Mouse (Mus musculus) sigmoid colon, adult 10 weeks (tissue): ENCODE measurements around the gene Ly6g5b. TPM values are rescaled to one million over a fixed set of nuclear protein-coding genes. Genes with fewer than 3 reads are reported as not detected.

Experiments used
- polyA plus RNA-seq: library from polyadenylated mRNA; stranded (reverse); fragments of 350-450 nt; fragmentation: Illumina TruSeq; extraction: RNeasy Lipid Tissue Mini Kit (QIAGEN cat#74804); gene quantifications from one replicate; pipeline ENCODE4 v1.2.3, GENCODE M21; 2014; ENCODE audit warnings: low read depth, low replicate concordance

Gene Ly6g5b
- polyA plus RNA-seq, 1 experiment from 2014 or later = not detected

Other genes starting within 250 kb of the Ly6g5b start
- gene Zbtb12, start 235.9 kb downstream of the Ly6g5b start, polyA plus RNA-seq = 1.1 TPM
- 2.3 TPM for gene Gm20547, start 233.4 kb downstream of the Ly6g5b start, polyA plus RNA-seq
- 1.0 TPM for gene C2, start 217.2 kb downstream of the Ly6g5b start, polyA plus RNA-seq
- gene Ehmt2, start 217.0 kb downstream of the Ly6g5b start, polyA plus RNA-seq = 10.6 TPM
- gene Slc44a4, start 201.0 kb downstream of the Ly6g5b start, polyA plus RNA-seq = 32.3 TPM
- 15.5 TPM for gene Neu1, start 184.2 kb downstream of the Ly6g5b start, polyA plus RNA-seq
- gene Hspa1b, start 156.2 kb downstream of the Ly6g5b start, polyA plus RNA-seq = 10.1 TPM
- gene Gm20481, start 145.5 kb downstream of the Ly6g5b start, polyA plus RNA-seq = not detected
- gene Hspa1a, start 143.3 kb downstream of the Ly6g5b start, polyA plus RNA-seq = 4.5 TPM
- gene Hspa1l, start 142.7 kb downstream of the Ly6g5b start, polyA plus RNA-seq = 0.22 TPM
- 12.9 TPM for gene Lsm2, start 133.6 kb downstream of the Ly6g5b start, polyA plus RNA-seq
- 1.5 TPM for gene Vars, start 114.4 kb downstream of the Ly6g5b start, polyA plus RNA-seq
- 0.09 TPM for gene Vwa7, start 98.8 kb downstream of the Ly6g5b start, polyA plus RNA-seq
- not detected for gene Sapcd1, start 87.4 kb downstream of the Ly6g5b start, polyA plus RNA-seq
- 2.5 TPM for gene Msh5, start 68.7 kb downstream of the Ly6g5b start, polyA plus RNA-seq
- 47.8 TPM for gene Clic1, start 65.5 kb downstream of the Ly6g5b start, polyA plus RNA-seq
- not detected for gene Ddah2, start 56.4 kb downstream of the Ly6g5b start, polyA plus RNA-seq
- gene Ly6g6c, start 50.0 kb downstream of the Ly6g5b start, polyA plus RNA-seq = 1.5 TPM
- 3.0 TPM for gene Mpig6b, start 49.2 kb downstream of the Ly6g5b start, polyA plus RNA-seq
- gene Ly6g6e, start 38.5 kb downstream of the Ly6g5b start, polyA plus RNA-seq = 2.8 TPM
- gene Ly6g6d, start 37.4 kb downstream of the Ly6g5b start, polyA plus RNA-seq = not detected
- not detected for gene Ly6g6f, start 29.8 kb downstream of the Ly6g5b start, polyA plus RNA-seq
- 5.3 TPM for gene Abhd16a, start 26.2 kb downstream of the Ly6g5b start, polyA plus RNA-seq
- not detected for gene Ly6g5c, start 7.1 kb downstream of the Ly6g5b start, polyA plus RNA-seq
- gene Gpank1, start 6.0 kb upstream of the Ly6g5b start, polyA plus RNA-seq = 0.85 TPM
- gene Csnk2b, start 6.6 kb upstream of the Ly6g5b start, polyA plus RNA-seq = 96.9 TPM
- 2.2 TPM for gene D17H6S53E, start 10.9 kb upstream of the Ly6g5b start, polyA plus RNA-seq
- not detected for gene Apom, start 16.6 kb upstream of the Ly6g5b start, polyA plus RNA-seq
- gene Bag6, start 19.8 kb upstream of the Ly6g5b start, polyA plus RNA-seq = 16.8 TPM
- 12.8 TPM for gene Prrc2a, start 49.5 kb upstream of the Ly6g5b start, polyA plus RNA-seq
- 7.7 TPM for gene Aif1, start 60.6 kb upstream of the Ly6g5b start, polyA plus RNA-seq
- gene Lst1, start 73.0 kb upstream of the Ly6g5b start, polyA plus RNA-seq = not detected
- gene Ltb, start 79.0 kb upstream of the Ly6g5b start, polyA plus RNA-seq = not detected
- gene Tnf, start 86.6 kb upstream of the Ly6g5b start, polyA plus RNA-seq = 0.35 TPM
- 0.54 TPM for gene Lta, start 89.9 kb upstream of the Ly6g5b start, polyA plus RNA-seq
- gene Gm16181, start 105.4 kb upstream of the Ly6g5b start, polyA plus RNA-seq = not detected
- gene Atp6v1g2, start 118.2 kb upstream of the Ly6g5b start, polyA plus RNA-seq = 8.0 TPM
- gene Nfkbil1, start 120.4 kb upstream of the Ly6g5b start, polyA plus RNA-seq = not detected
- gene Ddx39b, start 126.3 kb upstream of the Ly6g5b start, polyA plus RNA-seq = 10.4 TPM
- 76.9 TPM for gene H2-D1, start 147.3 kb upstream of the Ly6g5b start, polyA plus RNA-seq
- 45.4 TPM for gene H2-Q1, start 205.0 kb upstream of the Ly6g5b start, polyA plus RNA-seq
- gene H2-Q2, start 226.8 kb upstream of the Ly6g5b start, polyA plus RNA-seq = 288 TPM